Mouse (Mus musculus) heart, embryonic 10.5 days (tissue): ENCODE data around the gene Qser1. TPM values are rescaled to one million over a fixed set of nuclear protein-coding genes. Genes with fewer than 3 reads are reported as not detected.
"Not testable (repeated sequence)": the region's sequence is repeated elsewhere in the genome, so short reads cannot be mapped to it uniquely, and the experiment has no call there.

ENCODE experiments used
- DNase-seq: peaks from one replicate; pipeline ENCODE4 v3.0.0-alpha.2; 2017; ENCODE audit warnings: low spot score
- H3K27ac ChIP-seq: fragments of 300-500 bp; sonication (generic); 2 replicates; pipeline ENCODE4 v1.5.1; 2016; ENCODE audit warnings: mild to moderate bottlenecking
- H3K27me3 ChIP-seq: fragments of 300-500 bp; sonication (generic); 2 replicates; pipeline ENCODE4 v1.6.1; 2016; ENCODE audit warnings: mild to moderate bottlenecking; ENCODE audit not compliant: poor library complexity, insufficient read depth, severe bottlenecking
- H3K36me3 ChIP-seq: fragments of 300-500 bp; sonication (generic); 2 replicates; pipeline ENCODE4 v1.6.1; 2016; ENCODE audit warnings: mild to moderate bottlenecking, moderate library complexity
- H3K4me1 ChIP-seq: fragments of 300-500 bp; sonication (generic); 2 replicates; pipeline ENCODE4 v1.6.1; 2016; ENCODE audit warnings: mild to moderate bottlenecking
- H3K4me3 ChIP-seq: fragments of 300-500 bp; sonication (generic); 2 replicates; pipeline ENCODE4 v1.5.1; 2016; ENCODE audit warnings: mild to moderate bottlenecking, moderate library complexity
- H3K9me3 ChIP-seq: fragments of 300-500 bp; sonication (generic); 2 replicates; pipeline ENCODE4 v1.6.1; 2016; ENCODE audit warnings: mild to moderate bottlenecking, moderate library complexity
- WGBS: fragments of 180-500 bp; shearing (Covaris S2); methylation state at CpG from one replicate; pipeline ENCODE4 v1.1.7; 2016; 5-methylcytosine and 5-hydroxymethylcytosine counted together
- polyA plus RNA-seq: library from polyadenylated mRNA; unstranded; fragments of >200 nt; fragmentation: Nextera tagmentation; extraction: Ambion mirVana; gene quantifications from 2 replicates; pipeline ENCODE4 v1.2.1, GENCODE M21; 2016

Qser1 gene
- polyA plus RNA-seq = 7.4 and 8.3 TPM in 2 replicates

- WGBS = 0% methylated on average over 41 of the region's 50 CpGs
These were observed at the start of gene Qser1 for GRCm38 (mm10) chr2:104816371-104816827. Gene Qser1 (minus strand): TSS chr2:104816760.

GRCm38 (mm10) chr2:104864176-104864860, 47.8 kb upstream of the Qser1 start:
- Histone ChIP-seq H3K36me3 (no peaks in the 10 kb centered on the region), H3K4me1 (no peaks in the 10 kb centered on the region)
- WGBS = 80% methylated on average over 4 of the region's 4 CpGs

More at GRCm38 (mm10) chr2:104816371-104816827, at the start of gene Qser1:
- Histone ChIP-seq H3K4me3 (peak within 1 kb of the TSS; percentile 99), H3K4me1 (peaks cover 12% of the 10 kb centered on the region), H3K27ac (peak within 1 kb of the TSS; percentile 100), H3K36me3 (no peaks in the 10 kb centered on the region), H3K9me3 (no peaks in the 10 kb centered on the region), H3K27me3 (no peaks in the 10 kb centered on the region)
- DNase-seq = no peak

GRCm38 (mm10) chr2:104860426-104860825, 43.9 kb upstream of the Qser1 start:
- no peak for DNase-seq
- Histone ChIP-seq H3K27ac (no peak overlapping the region), H3K4me3 (no peak overlapping the region), H3K36me3 (no peaks in the 10 kb centered on the region), H3K4me1 (no peaks in the 10 kb centered on the region), H3K27me3 (no peaks in the 10 kb centered on the region), H3K9me3 (no peaks in the 10 kb centered on the region)
- 82% methylated on average over 10 of the region's 10 CpGs for WGBS

More at GRCm38 (mm10) chr2:104864176-104864860, 47.8 kb upstream of the Qser1 start:
- Histone ChIP-seq H3K27me3 (no peaks in the 10 kb centered on the region), H3K9me3 (no peaks in the 10 kb centered on the region), H3K4me3 (no peak overlapping the region), H3K27ac (no peak overlapping the region)
- no peak for DNase-seq

DNA sequence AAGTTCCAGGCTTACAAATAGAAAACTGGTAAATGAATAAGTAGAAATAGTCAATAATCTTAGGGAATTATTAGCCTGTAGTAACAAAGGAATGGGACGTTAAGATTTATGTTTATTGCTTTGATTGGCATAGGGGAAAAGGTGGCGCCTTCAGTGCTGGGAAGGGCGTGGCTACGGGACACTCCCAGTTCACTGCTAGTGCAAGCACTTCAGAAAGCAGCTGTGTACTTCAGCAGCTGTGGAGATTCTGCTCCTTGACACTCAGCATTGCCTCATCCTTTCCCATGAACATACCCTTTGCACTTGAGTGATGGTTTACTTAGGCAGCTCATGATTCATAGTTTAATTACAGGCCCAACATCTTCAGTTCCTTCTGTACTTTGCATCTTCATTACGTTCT, 42.5 kb upstream of the Qser1 start:
- H3K4me3 ChIP-seq = no peak overlapping the region
- whole genome bisulfite sequencing = 72% methylated on average over 5 of the region's 5 CpGs
- H3K9me3 ChIP-seq = no peaks in the 10 kb centered on the region
- H3K27me3 ChIP-seq = no peaks in the 10 kb centered on the region
- H3K4me1 ChIP-seq = no peaks in the 10 kb centered on the region
- no peak for DNase-seq
- H3K27ac ChIP-seq = no peak overlapping the region
- H3K36me3 ChIP-seq = no peaks in the 10 kb centered on the region

- H3K27me3 ChIP-seq, H3K4me3 ChIP-seq, DNase-seq, H3K4me1 ChIP-seq, H3K9me3 ChIP-seq, H3K27ac ChIP-seq, H3K36me3 ChIP-seq: not testable (repeated sequence)
- WGBS = 85% methylated on average over 3 of the region's 3 CpGs
These were observed 41.5 kb upstream of the Qser1 start for GRCm38 (mm10) chr2:104858083-104858482.

DNA sequence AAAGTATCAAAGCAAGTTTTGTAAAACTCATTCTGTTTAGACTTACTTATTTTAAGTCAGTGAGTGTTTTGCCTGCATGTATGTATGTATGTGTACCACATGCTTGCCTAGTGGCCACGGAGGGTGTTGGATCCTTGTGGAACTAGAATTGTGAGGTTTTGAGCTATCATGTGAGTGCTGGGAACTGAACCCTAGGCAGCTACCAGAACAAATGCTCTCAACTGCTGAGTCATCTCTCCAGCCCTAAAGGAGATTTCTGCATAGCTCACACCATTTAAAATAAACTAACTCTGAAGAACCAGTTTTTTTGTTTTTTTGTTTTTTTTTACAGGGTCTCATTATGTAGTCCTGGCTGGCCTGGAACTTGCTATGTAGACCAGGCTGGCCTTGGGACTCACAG, 39.7 kb upstream of the Qser1 start:
- no peak overlapping the region for H3K4me3 ChIP-seq
- no peak overlapping the region for H3K27ac ChIP-seq
- no peak for DNase-seq
- H3K36me3 ChIP-seq = no peaks in the 10 kb centered on the region
- 65% methylated on average over 1 of the region's 1 CpGs for WGBS
- H3K4me1 ChIP-seq = no peaks in the 10 kb centered on the region
- no peaks in the 10 kb centered on the region for H3K9me3 ChIP-seq
- peaks cover 6% of the 10 kb centered on the region; the same call in 1 of the 2 replicates for H3K27me3 ChIP-seq

DNA sequence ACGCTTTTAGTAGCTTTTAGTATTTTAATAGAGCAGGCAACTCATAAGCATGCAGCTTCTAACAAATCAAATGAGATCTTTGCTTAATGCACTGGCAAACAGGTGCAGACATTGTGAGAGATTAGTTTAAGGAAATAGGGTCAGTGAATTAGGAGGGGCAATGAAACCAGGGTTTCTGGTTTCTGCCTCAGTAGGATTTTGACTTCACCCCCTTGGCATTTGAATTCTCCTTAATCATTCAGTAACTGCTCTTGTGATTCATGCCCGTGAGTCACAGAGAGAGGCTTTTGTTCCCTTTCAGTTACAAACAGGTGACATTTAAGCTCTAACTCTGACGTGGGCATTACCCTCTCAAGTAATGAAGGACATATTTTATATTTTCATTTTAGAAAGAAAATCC, 39.2 kb upstream of the Qser1 start:
- Histone ChIP-seq H3K27me3 (peaks cover 10% of the 10 kb centered on the region), H3K9me3 (no peaks in the 10 kb centered on the region), H3K27ac (no peak overlapping the region), H3K36me3 (no peaks in the 10 kb centered on the region), H3K4me1 (no peaks in the 10 kb centered on the region), H3K4me3 (no peak overlapping the region)
- no peak for DNase-seq
- WGBS = 53% methylated on average over 3 of the region's 3 CpGs

DNA sequence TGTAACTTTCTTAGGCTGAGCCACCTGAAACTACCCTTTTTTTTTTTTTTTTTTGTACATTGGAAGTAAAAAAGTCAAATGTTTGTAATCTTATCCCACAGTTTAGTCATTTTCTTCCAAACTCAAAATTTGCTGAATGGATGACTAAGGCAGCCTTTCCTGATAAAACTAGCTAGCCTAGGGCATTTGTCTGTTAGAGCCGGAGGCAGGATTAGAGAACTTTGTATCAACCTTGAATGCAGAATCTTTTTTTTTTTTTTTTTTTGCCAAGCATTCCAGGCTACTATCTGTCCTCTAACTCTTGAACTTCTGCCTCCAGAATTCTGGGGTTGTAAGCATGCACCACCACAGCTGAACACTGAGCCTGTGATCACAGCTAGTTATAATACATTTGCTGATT, 38.3 kb upstream of the Qser1 start:
- H3K27ac ChIP-seq = no peak overlapping the region
- peaks cover under 1% of the 10 kb centered on the region; the same call in 1 of the 2 replicates for H3K4me1 ChIP-seq
- H3K9me3 ChIP-seq = no peaks in the 10 kb centered on the region
- H3K36me3 ChIP-seq = no peaks in the 10 kb centered on the region
- no peak overlapping the region for H3K4me3 ChIP-seq
- DNase-seq = no peak
- peaks cover 14% of the 10 kb centered on the region for H3K27me3 ChIP-seq
- 50% methylated on average over 1 of the region's 1 CpGs for WGBS

- no peak for DNase-seq
- H3K27ac ChIP-seq = no peak overlapping the region
- no peak overlapping the region for H3K4me3 ChIP-seq
- no peaks in the 10 kb centered on the region for H3K36me3 ChIP-seq
- H3K4me1 ChIP-seq = peaks cover 8% of the 10 kb centered on the region; the same call in 1 of the 2 replicates
- H3K9me3 ChIP-seq = no peaks in the 10 kb centered on the region
- H3K27me3 ChIP-seq = peaks cover 20% of the 10 kb centered on the region
- 87% methylated on average over 7 of the region's 7 CpGs for WGBS
These were observed 36.0 kb upstream of the Qser1 start for GRCm38 (mm10) chr2:104852546-104852945.

- Histone ChIP-seq H3K27ac (no peak overlapping the region), H3K9me3 (no peaks in the 10 kb centered on the region), H3K4me3 (no peak overlapping the region), H3K27me3 (peaks cover 20% of the 10 kb centered on the region), H3K36me3 (no peaks in the 10 kb centered on the region), H3K4me1 (peaks cover 13% of the 10 kb centered on the region)
- DNase-seq = no peak
- 31% methylated on average over 5 of the region's 5 CpGs for WGBS
These were observed 35.1 kb upstream of the Qser1 start for GRCm38 (mm10) chr2:104851686-104852085.

- H3K36me3 ChIP-seq = no peaks in the 10 kb centered on the region
- H3K9me3 ChIP-seq = no peaks in the 10 kb centered on the region
- peaks cover 20% of the 10 kb centered on the region for H3K27me3 ChIP-seq
- no peak for DNase-seq
- WGBS = 70% methylated on average over 3 of the region's 3 CpGs
- peak overlapping the region; percentile 72 for H3K4me3 ChIP-seq
- no peak overlapping the region for H3K27ac ChIP-seq
- peaks cover 13% of the 10 kb centered on the region for H3K4me1 ChIP-seq
These were observed 33.4 kb upstream of the Qser1 start for GRCm38 (mm10) chr2:104849991-104850359.

- DNase-seq = peak; percentile 78
- peak within 1 kb of the TSS; percentile 72 for H3K4me3 ChIP-seq
- H3K36me3 ChIP-seq = no peaks in the 10 kb centered on the region
- H3K27me3 ChIP-seq = peaks cover 20% of the 10 kb centered on the region
- H3K9me3 ChIP-seq = no peaks in the 10 kb centered on the region
- H3K27ac ChIP-seq = peak within 1 kb of the TSS; percentile 69
- H3K4me1 ChIP-seq = peaks cover 13% of the 10 kb centered on the region
- WGBS = under 1% methylated on average over 62 of the region's 62 CpGs
These were observed 32.9 kb upstream of the Qser1 start, which contains the start of gene Prrg4 for GRCm38 (mm10) chr2:104849276-104849990. Gene Prrg4 (minus strand): TSS chr2:104849876.
